Mouse (Mus musculus): ENCODE measurements around the gene Rab42.
A peak's percentile ranks its signal among the peaks of the same experiment; 100 is the strongest.

Gene Rab42

GRCm38 (mm10) chr4:132269740-132270560, 33.2 kb downstream of the Rab42 start:
- peak; percentile 85 to 90 for DNase-seq

- no peak for DNase-seq
Measured at GRCm38 (mm10) chr4:132268871-132269739, 34.1 kb downstream of the Rab42 start.

- no peak for DNase-seq
Measured at GRCm38 (mm10) chr4:132266835-132267349, 36.3 kb downstream of the Rab42 start.

- no peak for DNase-seq
Measured at GRCm38 (mm10) chr4:132263313-132263712, 39.9 kb downstream of the Rab42 start.

GRCm38 (mm10) chr4:132262358-132262616, 40.9 kb downstream of the Rab42 start:
- DNase-seq, result no peak

GRCm38 (mm10) chr4:132261514-132262357, 41.4 kb downstream of the Rab42 start, which contains the start of gene Gmeb1:
TSS of gene Gmeb1 (minus strand) at chr4:132261602.
- peak; percentile 72 to 83 for DNase-seq

GRCm38 (mm10) chr4:132260404-132261379, 42.5 kb downstream of the Rab42 start:
- peak; percentile 26 to 51 for DNase-seq

GRCm38 (mm10) chr4:132259248-132259647, 43.9 kb downstream of the Rab42 start:
- DNase-seq, result no peak

- no peak for DNase-seq
Measured at GRCm38 (mm10) chr4:132256384-132256783, 46.8 kb downstream of the Rab42 start.

GRCm38 (mm10) chr4:132254986-132255385, 48.2 kb downstream of the Rab42 start:
- DNase-seq, result no peak

GRCm38 (mm10) chr4:132253622-132254021, 49.6 kb downstream of the Rab42 start:
- DNase-seq, result no peak

- no peak for DNase-seq
Measured at GRCm38 (mm10) chr4:132253128-132253527, 50.1 kb downstream of the Rab42 start.
